Mouse (Mus musculus): ENCODE results near the gene Cacna1e.

DNA sequence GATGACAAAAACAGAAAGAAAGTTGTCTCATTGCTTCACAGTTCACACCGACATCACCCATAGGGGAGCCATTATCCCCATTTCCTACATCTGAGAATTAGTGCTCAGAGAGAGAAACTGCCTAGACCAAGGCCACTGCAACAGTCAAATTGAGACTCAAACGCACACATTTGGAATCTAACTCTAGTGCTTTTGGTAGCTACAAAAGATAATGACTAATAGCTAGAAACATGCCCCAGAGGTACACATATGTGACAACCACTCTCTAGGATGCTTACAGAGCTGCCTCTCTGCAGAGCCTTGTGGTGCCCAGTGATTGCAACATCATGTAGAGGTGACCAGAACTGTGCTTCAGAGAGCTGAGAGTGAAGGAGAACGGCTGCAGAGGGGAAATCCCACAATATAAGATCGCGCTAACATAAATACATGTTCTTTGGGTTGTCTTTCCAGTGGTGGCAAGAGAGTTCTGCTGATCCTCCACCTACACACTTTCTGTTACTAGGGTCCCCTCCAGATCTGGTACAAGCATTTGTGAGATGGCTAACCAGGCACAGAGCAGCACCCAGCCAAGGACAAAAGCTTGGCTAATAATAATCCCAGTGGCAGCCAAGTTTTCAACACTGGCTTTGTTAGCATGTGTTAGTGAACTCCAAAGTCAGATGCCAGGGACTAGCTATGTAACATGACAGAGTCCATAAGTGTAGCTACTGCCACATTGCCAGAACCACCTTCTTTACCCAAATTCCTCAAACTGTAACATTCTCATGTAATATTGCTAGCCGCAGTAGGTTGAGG, 237.9 kb downstream of the Cacna1e start:
- TF ChIP-seq CTCF (IDR thresholded peaks at IDR 0.05; ENCODE audit: borderline replicate concordance, insufficient read depth, low read depth, low read length) (no peak), POLR2A (IDR thresholded peaks at IDR 0.05; ENCODE audit: borderline replicate concordance, insufficient read depth, low read length) (no peak)
